Mouse (Mus musculus): ENCODE results near the gene Gstt4.
"Not testable (repeated sequence)": the region's sequence is repeated elsewhere in the genome, so short reads cannot be mapped to it uniquely, and the experiment has no call there.

Gene Gstt4

DNA sequence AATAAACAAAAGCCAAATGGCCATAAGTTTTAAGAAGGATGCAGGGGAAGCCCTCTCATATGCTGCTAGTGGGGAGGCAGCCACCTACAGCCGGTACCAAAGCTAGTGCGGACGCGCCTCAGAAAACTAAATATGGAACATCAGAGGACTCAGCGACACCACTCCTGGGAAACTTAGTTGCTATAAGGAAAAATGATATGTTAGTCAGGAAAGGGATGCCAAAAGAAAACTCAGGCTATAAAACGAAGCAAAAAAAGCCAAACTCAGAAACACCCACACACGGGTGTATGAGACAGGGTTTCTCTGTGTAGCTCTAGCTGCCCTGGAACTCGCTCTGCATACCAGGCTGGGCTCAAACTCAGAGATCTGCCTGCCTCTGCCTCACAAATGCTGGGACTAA lies 34.1 kb downstream of the Gstt4 start:
- no peak for DNase-seq

DNA sequence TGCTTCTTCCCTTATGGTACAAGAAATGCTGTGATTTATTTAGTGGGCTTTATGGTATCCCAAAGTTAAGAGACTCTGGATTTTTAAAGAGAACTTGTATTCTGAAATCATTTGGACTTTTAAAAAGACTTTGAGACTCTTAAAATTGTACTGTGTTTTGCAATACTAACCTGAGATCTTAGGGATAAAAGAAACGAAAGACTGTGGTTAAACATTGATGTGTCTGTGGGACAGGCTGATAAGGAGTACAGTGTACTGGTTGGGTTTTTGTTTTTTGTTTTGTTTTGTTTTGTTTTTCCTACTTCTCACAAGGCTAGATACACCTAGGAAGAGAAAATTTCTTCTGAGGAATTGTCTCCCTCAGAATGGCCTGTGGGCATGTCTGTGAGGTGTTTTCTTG lies 36.9 kb downstream of the Gstt4 start:
- no peak for DNase-seq

DNA sequence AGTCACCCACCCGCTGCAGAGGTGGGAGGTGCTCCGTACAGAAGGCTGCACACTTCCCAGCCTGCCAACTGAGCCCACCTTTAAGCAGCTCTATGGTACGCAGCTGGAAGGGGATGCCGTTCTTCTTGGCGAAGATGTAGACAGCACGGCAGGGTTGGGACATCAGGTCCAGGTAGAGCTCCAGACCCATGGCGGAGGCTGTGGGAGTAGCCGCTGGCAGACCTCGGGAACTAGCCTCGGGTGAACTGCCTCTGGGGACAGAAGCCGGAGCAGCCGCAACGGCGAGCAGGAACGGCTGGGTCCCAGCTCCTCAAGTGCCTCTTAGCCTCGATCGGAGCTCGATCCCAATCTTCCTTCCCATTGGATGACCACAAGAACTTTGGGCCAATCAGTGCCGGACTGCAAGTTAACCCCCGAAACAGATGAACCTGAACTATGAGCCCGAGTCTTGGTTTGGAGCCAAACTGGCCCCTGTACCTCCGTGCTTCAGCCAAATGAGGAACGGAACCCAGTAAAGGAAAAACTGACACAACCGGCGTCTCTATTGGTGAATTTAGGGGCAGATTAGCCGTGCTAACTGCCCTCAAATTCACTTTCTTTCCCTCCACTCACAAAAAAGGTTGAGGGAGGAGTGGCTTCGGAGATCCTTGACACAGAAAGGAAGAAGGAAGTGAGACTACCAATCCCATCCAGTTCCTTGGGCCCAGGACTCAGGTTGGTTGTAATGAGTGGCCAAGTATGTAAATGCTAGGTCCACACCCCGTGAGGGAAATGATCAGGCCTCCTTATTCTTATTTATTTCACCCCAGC lies 41.4 kb downstream of the Gstt4 start, which contains the start of the genes Gm20441 and Gstt3:
Gm20441 (minus strand) TSS at position 186 of the 810 bp plus-strand sequence.
Gstt3 (minus strand) TSS at position 646 of the 810 bp plus-strand sequence.
- DNase-seq, result peak; percentile 30 to 34

DNA sequence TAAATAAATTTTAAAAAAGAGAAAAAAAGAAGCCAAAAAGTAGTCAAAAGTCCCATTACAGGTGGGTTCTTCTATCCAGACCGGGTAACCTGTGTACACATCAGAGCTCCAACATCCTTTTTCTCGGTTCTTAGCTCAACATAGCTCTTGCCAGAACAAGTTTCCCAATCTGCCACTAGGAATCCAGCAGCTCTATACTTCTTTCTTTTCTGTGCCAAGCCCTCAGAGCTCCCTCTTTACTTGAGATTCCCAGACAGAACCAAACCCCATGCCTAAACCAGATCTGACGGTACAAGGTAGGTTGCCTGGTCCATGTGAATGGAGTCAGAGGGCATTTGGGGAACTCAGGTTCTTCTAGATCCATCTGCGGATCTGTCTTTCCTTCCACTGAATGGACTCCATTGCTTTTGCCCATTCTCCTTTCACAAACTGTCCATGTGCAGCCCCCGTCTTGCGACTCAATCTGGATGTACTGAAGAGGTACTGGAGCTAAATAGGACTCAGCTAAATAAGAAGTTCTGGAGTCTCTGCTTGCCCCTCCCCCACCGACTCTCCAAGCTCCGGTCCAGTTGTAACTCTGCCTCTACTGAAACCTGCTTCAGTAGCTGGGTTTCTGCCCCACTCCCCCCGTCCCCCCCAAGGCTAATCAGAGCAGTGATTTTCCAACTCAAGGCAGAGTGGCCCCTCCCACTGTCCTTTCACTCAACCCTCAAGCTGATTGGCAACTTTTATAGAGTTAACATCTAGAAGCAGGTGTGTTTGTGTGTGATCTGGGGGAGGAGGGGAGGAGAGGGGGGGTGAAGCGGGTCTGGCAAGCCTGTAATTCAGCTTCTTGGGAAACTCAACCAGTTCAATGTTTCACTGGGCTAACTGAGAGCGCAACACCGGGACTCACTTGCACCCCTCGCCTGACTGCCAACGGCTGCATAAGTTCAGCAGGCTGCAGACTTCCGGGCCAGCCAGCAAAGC lies 42.9 kb downstream of the Gstt4 start:
- no peak for DNase-seq

DNA sequence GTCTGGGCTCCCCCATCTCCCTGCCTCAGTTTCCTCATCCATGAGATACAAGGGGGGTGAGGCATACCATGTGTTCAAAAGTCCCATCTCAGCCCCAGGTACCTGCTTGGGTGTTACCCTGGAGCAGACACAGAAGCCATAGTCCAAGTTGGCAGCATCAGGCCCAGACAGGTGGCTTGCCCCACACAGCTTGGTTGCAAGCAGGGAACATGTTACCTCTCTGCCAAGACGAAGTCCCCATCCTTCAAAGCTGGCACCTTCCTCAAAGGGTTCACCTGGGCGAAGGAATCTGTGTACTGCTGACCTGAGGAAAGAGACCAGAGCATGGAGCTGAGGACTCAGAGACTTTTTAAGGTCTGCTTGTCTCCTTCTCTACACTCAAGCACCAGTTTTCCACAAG lies 44.5 kb downstream of the Gstt4 start:
- DNase-seq, result no peak

DNA sequence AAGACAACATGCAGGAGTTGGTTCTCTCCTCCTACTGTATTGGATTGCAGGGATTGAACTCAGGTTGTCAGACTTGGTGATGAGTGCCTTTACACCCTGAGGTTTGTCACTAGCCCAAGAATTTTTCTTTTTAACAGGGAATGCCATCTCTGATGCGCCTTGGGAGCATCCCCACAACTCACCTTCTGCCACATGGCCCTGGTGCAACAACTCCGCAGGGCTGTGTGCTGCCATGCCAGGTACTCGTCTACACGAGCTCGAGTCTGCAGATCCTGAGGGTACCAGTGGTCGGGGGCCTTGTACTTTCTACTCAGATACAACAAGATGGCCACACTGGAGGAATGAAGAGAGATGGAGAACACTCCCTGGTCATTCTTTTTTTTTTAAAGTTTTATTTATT lies 45.8 kb downstream of the Gstt4 start:
- DNase-seq, result no peak

DNA sequence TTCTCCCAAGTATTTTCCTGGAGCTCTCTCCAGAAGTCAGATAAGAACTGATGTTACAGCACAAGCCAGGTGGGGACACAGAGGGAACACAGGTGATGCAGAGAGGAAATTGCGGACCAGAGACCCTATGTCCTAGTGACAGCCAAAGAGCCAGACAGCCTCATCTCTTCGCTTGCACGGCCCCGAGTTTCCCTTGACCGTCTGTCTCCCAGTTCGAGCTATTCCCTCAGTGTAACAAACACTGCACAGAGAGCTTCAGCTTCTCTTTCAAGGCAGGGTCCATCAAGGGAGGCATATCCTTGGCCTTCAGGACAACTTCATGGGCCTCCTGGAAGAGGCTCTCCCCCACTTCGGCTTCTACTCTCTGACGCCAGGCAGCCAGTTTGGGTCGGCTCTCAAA lies 47.8 kb downstream of the Gstt4 start:
- DNase-seq, result no peak

DNA sequence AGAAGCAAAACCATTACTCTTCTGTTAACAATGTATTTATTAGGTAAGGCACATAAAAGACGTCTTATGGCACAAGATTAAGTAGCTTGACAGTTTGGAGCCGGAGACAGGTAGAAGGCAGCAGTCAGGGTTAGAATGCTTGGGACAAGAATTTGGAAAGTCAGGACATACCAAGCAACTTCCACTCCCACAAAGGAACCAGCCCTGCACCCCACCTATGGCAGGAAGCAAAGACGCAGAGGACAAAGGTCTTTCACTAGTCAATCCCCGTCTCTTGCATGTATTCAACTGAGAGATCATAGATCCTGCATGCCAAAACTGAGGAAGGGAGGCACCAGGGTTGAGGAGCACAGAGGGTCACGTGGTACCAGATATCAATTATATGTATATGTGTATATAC lies 48.2 kb downstream of the Gstt4 start:
- no peak for DNase-seq

DNA sequence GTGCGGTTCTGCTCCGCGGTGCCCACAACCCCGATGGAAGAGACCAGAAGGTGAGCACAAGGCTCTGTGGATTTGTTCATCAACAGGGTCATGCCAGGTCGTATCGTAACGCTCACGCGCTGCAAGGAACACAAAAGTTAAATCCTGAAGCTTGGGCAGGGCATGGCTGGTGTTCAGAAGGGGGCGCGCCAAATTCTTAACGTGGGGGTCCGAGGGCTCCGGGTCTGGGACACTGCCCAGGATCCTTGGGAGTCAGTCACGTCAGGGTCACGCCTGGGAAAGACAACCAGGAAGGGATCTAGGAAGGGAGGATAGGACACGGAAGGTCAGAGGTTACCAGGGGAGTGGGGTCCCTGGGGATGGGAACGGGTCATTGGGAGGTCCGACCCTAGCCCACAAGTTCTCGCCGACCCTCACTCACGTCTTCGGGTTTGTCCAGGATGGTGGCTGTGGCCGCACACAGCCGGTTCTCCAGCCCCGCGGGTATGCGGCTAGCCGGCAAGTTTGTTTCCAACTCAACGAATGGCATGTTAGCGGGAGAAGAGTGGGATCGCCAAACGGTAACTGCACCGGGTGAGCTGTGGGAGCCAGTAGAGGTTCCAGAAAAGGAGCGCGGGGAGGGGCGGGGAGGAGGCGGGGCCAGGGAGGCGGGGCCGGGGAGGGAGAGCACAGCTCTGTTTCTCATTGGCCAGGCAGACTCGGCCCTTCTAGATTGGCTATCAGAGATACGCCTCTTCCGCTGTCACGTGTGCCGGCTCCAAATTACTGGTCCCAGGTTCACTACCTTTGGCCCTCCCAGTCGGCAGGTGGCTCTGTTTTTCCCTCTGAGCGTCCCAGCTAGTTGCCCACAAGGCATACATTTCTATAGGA lies 49.3 kb downstream of the Gstt4 start, which contains the start of gene Ddt:
Ddt (minus strand) TSS at position 620 of the 870 bp plus-strand sequence.
- peak; percentile 85 to 95 for DNase-seq

DNA sequence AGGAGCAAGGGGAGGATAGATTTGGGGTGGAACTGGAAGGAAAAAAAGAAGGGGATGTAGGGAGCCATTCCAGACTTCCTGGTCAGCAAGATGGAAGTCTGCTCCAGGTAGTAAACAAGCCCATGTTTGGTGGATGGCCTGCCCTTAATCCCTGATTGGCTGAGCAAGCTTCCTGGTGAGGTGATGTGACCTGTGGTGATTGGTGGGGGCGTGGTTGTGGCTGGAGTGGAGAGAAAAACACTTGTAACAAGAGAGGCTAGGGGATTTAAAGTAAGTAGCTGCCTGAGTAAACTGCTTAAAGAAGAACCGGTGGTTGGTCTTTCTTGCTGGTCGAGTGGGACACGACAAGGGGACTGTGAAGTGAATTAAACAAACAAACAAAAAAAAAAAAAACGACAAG lies 54.6 kb downstream of the Gstt4 start:
- not testable (repeated sequence) for DNase-seq

DNA sequence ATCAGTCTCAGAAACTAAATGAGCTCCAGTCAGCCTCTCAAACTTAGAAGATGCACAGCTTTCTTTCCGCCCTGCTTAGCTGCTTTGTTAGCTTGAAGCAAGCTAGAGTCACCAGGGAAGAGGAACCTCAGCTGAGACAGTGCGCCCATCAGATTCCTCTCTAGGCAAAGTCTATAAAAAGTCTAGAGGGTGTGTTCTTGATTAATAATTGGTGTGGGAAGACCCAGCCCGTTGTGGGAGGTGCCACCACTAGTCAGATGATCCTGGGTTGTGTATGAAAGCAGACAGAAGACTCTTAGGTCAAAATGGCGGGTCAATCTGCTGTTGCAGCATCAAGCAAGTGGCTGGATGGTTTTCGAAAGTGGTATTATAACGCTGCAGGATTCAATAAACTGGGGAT lies 55.5 kb downstream of the Gstt4 start:
- no peak for DNase-seq

Measured in cerebellum, postnatal 25 days (tissue).